Mouse (Mus musculus): ENCODE data around the gene Tnfrsf9. TPM values are rescaled to one million over a fixed set of nuclear protein-coding genes. Genes with fewer than 3 reads are reported as not detected.

Tnfrsf9 gene
- polyA plus RNA-seq, 1 experiment, result not detected

- no peak overlapping the region for H3K4me3 ChIP-seq (ENCODE audit: insufficient read depth, low read length)
- H3K4me1 ChIP-seq (ENCODE audit: control insufficient read depth, insufficient read depth, low read length), result peaks cover 3% of the 10 kb centered on the region; the same call in 1 of the 2 replicates
- TF ChIP-seq CTCF (IDR thresholded peaks at IDR 0.05; ENCODE audit: low read depth, low read length) (peak; percentile 74), POLR2A (IDR thresholded peaks at IDR 0.05; ENCODE audit: borderline replicate concordance, low read depth, low read length) (no peak)
- H3K27ac ChIP-seq (ENCODE audit: insufficient read depth, low read depth, low read length), result no peak overlapping the region
These were observed 11.6 kb downstream of the Tnfrsf9 start for GRCm38 (mm10) chr4:150925923-150926322.

GRCm38 (mm10) chr4:150926924-150927705, 12.8 kb downstream of the Tnfrsf9 start:
- H3K4me1 ChIP-seq (ENCODE audit: control insufficient read depth, insufficient read depth, low read length), result peaks cover 3% of the 10 kb centered on the region; the same call in 1 of the 2 replicates
- H3K27ac ChIP-seq (ENCODE audit: insufficient read depth, low read depth, low read length), result no peak overlapping the region
- no peak overlapping the region for H3K4me3 ChIP-seq (ENCODE audit: insufficient read depth, low read length)
- TF ChIP-seq CTCF (IDR thresholded peaks at IDR 0.05; ENCODE audit: low read depth, low read length) (no peak), POLR2A (IDR thresholded peaks at IDR 0.05; ENCODE audit: borderline replicate concordance, low read depth, low read length) (no peak)

- no peak for TF ChIP-seq POLR2A (IDR thresholded peaks at IDR 0.05; ENCODE audit: borderline replicate concordance, low read depth, low read length)
- TF ChIP-seq CTCF (IDR thresholded peaks at IDR 0.05; ENCODE audit: low read depth, low read length), result no peak
- Histone ChIP-seq H3K27ac (ENCODE audit: insufficient read depth, low read depth, low read length) (no peak overlapping the region), H3K4me1 (ENCODE audit: control insufficient read depth, insufficient read depth, low read length) (peaks cover 2% of the 10 kb centered on the region; the same call in 1 of the 2 replicates), H3K4me3 (ENCODE audit: insufficient read depth, low read length) (no peak overlapping the region)
These were observed 13.4 kb downstream of the Tnfrsf9 start for GRCm38 (mm10) chr4:150927789-150928188.

GRCm38 (mm10) chr4:150933503-150933902, 19.1 kb downstream of the Tnfrsf9 start:
- Histone ChIP-seq H3K4me1 (ENCODE audit: control insufficient read depth, insufficient read depth, low read length) (0 out of 2 replicates have a peak, but pooled peaks cover 3% of the 10 kb centered on the region), H3K27ac (ENCODE audit: insufficient read depth, low read depth, low read length) (no peak overlapping the region), H3K4me3 (ENCODE audit: insufficient read depth, low read length) (no peak overlapping the region)
- no peak for TF ChIP-seq POLR2A (IDR thresholded peaks at IDR 0.05; ENCODE audit: borderline replicate concordance, low read depth, low read length)
- TF ChIP-seq CTCF (IDR thresholded peaks at IDR 0.05; ENCODE audit: low read depth, low read length), result no peak

GRCm38 (mm10) chr4:150937293-150938062, 23.1 kb downstream of the Tnfrsf9 start:
- TF ChIP-seq CTCF (IDR thresholded peaks at IDR 0.05; ENCODE audit: low read depth, low read length) (no peak), POLR2A (IDR thresholded peaks at IDR 0.05; ENCODE audit: borderline replicate concordance, low read depth, low read length) (no peak)
- H3K27ac ChIP-seq (ENCODE audit: insufficient read depth, low read depth, low read length), result no peak overlapping the region
- peak overlapping the region; percentile 22 for H3K4me3 ChIP-seq (ENCODE audit: insufficient read depth, low read length)
- 0 out of 2 replicates have a peak, but pooled peaks cover 3% of the 10 kb centered on the region for H3K4me1 ChIP-seq (ENCODE audit: control insufficient read depth, insufficient read depth, low read length)

GRCm38 (mm10) chr4:150938063-150938452, 23.7 kb downstream of the Tnfrsf9 start:
- TF ChIP-seq CTCF (IDR thresholded peaks at IDR 0.05; ENCODE audit: low read depth, low read length) (no peak), POLR2A (IDR thresholded peaks at IDR 0.05; ENCODE audit: borderline replicate concordance, low read depth, low read length) (no peak)
- Histone ChIP-seq H3K4me1 (ENCODE audit: control insufficient read depth, insufficient read depth, low read length) (0 out of 2 replicates have a peak, but pooled peaks cover 3% of the 10 kb centered on the region), H3K27ac (ENCODE audit: insufficient read depth, low read depth, low read length) (no peak overlapping the region), H3K4me3 (ENCODE audit: insufficient read depth, low read length) (peak overlapping the region; percentile 22)

GRCm38 (mm10) chr4:150939991-150940651, 25.8 kb downstream of the Tnfrsf9 start:
- no peak overlapping the region for H3K27ac ChIP-seq (ENCODE audit: insufficient read depth, low read depth, low read length)
- no peak overlapping the region for H3K4me3 ChIP-seq (ENCODE audit: insufficient read depth, low read length)
- 0 out of 2 replicates have a peak, but pooled peaks cover 3% of the 10 kb centered on the region for H3K4me1 ChIP-seq (ENCODE audit: control insufficient read depth, insufficient read depth, low read length)
- no peak for TF ChIP-seq CTCF (IDR thresholded peaks at IDR 0.05; ENCODE audit: low read depth, low read length)
- TF ChIP-seq POLR2A (IDR thresholded peaks at IDR 0.05; ENCODE audit: borderline replicate concordance, low read depth, low read length), result no peak

GRCm38 (mm10) chr4:150944707-150945106, 30.3 kb downstream of the Tnfrsf9 start:
- Histone ChIP-seq H3K4me1 (ENCODE audit: control insufficient read depth, insufficient read depth, low read length) (no peaks in the 10 kb centered on the region), H3K27ac (ENCODE audit: insufficient read depth, low read depth, low read length) (no peak overlapping the region), H3K4me3 (ENCODE audit: insufficient read depth, low read length) (no peak overlapping the region)
- no peak for TF ChIP-seq CTCF (IDR thresholded peaks at IDR 0.05; ENCODE audit: low read depth, low read length)
- TF ChIP-seq POLR2A (IDR thresholded peaks at IDR 0.05; ENCODE audit: borderline replicate concordance, low read depth, low read length), result no peak

- no peaks in the 10 kb centered on the region for H3K4me1 ChIP-seq (ENCODE audit: control insufficient read depth, insufficient read depth, low read length)
- TF ChIP-seq POLR2A (IDR thresholded peaks at IDR 0.05; ENCODE audit: borderline replicate concordance, low read depth, low read length) (no peak), CTCF (IDR thresholded peaks at IDR 0.05; ENCODE audit: low read depth, low read length) (no peak)
- H3K4me3 ChIP-seq (ENCODE audit: insufficient read depth, low read length), result no peak overlapping the region
- H3K27ac ChIP-seq (ENCODE audit: insufficient read depth, low read depth, low read length), result no peak overlapping the region
These were observed 36.6 kb downstream of the Tnfrsf9 start for GRCm38 (mm10) chr4:150950972-150951371.

Measured in bone marrow macrophage, adult 2 months (primary cell).